Mouse (Mus musculus) testis, adult 2 months (tissue): ENCODE data around the gene Zfp37. TPM values are rescaled to one million over a fixed set of nuclear protein-coding genes. Genes with fewer than 3 reads are reported as not detected.
"Not testable (repeated sequence)": the region's sequence is repeated elsewhere in the genome, so short reads cannot be mapped to it uniquely, and the experiment has no call there.

ENCODE experiments used
- H3K27ac ChIP-seq: fragments of 200-500 bp; 2 replicates; pipeline ENCODE4 v1.5.1; 2012; ENCODE audit warnings: low read depth, low read length; ENCODE audit not compliant: control insufficient read depth, insufficient read depth
- H3K27me3 ChIP-seq: fragments of 200-500 bp; 2 replicates; pipeline ENCODE4 v1.6.1; 2012; ENCODE audit warnings: mild to moderate bottlenecking, low read length, moderate library complexity; ENCODE audit not compliant: control insufficient read depth, insufficient read depth
- H3K36me3 ChIP-seq: fragments of 200-500 bp; 2 replicates; pipeline ENCODE4 v1.6.1; 2012; ENCODE audit warnings: mild to moderate bottlenecking, low read length; ENCODE audit not compliant: control insufficient read depth, insufficient read depth
- H3K4me1 ChIP-seq: fragments of 200-500 bp; 2 replicates; pipeline ENCODE4 v1.6.1; 2012; ENCODE audit warnings: low read length; ENCODE audit not compliant: control insufficient read depth, insufficient read depth
- H3K4me3 ChIP-seq: fragments of 200-500 bp; 2 replicates; pipeline ENCODE4 v1.5.1; 2012; ENCODE audit warnings: low read depth, mild to moderate bottlenecking, low read length, moderate library complexity, mixed read lengths; ENCODE audit not compliant: control insufficient read depth
- CTCF ChIP-seq: fragments of 200-500 bp; IDR thresholded peaks from 2 replicates; pipeline ENCODE4 v1.5.1; 2012; ENCODE audit warnings: low read depth, mild to moderate bottlenecking, inconsistent platforms, low read length, moderate library complexity; ENCODE audit not compliant: control insufficient read depth, insufficient read depth, insufficient replicate concordance
- POLR2A ChIP-seq: fragments of 200-500 bp; IDR thresholded peaks from 2 replicates; pipeline ENCODE4 v1.6.1; 2012; ENCODE audit warnings: low read depth, mild to moderate bottlenecking, inconsistent platforms, low read length, moderate library complexity; ENCODE audit not compliant: control insufficient read depth
- polyA plus RNA-seq: library from polyadenylated mRNA; depleted of rRNA; stranded (reverse); fragments of >200 nt; gene quantifications from 2 replicates; pipeline ENCODE4 v1.2.3, GENCODE M21; 2012; rRNA removed

Zfp37 gene
- polyA plus RNA-seq, 1 experiment, result 59.1 TPM

GRCm38 (mm10) chr4:62174471-62174870 lies 56.4 kb downstream of the Zfp37 start:
- no peak overlapping the region for H3K27ac ChIP-seq
- H3K4me1 ChIP-seq, result no peaks in the 10 kb centered on the region
- TF ChIP-seq POLR2A (no peak), CTCF (no peak)
- H3K4me3 ChIP-seq, result no peak overlapping the region
- no peaks in the 10 kb centered on the region for H3K27me3 ChIP-seq
- H3K36me3 ChIP-seq, result no peaks in the 10 kb centered on the region

DNA sequence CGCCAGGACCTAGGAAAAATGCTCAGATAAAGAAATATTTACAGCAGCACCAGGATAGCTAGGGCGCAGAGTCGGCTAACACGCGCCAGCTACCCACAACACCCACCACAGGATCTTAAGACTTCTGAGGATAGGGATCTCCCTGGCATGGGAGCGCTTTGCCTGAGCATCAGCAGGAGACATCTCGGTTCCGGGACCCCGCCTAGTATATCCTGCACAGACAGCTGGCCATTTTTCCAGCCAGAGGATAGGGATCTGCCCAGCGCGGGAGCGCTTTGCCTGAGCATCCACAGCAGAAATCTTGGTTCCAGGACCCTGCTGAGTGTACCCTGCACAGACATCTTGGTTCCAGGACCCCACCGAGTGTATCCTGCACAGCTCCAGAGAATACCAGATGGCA lies 63.2 kb downstream of the Zfp37 start:
- H3K36me3 ChIP-seq, H3K27me3 ChIP-seq, H3K4me1 ChIP-seq: not testable (repeated sequence)

GRCm38 (mm10) chr4:62158401-62158800 lies 72.4 kb downstream of the Zfp37 start:
- TF ChIP-seq POLR2A (no peak), CTCF (no peak)

More for the DNA sequence above, 63.2 kb downstream of the Zfp37 start:
- H3K4me3 ChIP-seq, H3K27ac ChIP-seq: not testable (repeated sequence)

DNA sequence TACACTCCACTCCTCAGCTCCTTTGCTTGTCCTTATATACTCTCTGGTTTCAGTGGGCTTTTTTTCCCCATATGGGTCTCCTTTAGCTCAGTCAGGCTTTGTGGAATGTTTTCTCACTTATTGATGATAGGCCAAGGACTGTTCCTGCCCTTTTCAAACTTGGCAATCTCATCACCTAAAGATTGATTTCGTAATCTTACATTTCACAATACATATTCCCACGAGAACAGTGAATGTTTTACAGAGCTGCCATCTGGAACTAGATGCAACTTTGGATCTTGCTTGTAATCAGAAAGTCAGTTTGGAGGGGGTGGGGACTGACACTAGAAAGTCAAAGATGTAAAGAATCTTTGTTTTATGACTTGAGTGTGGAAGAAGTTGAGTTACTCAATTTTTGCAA lies 80.0 kb downstream of the Zfp37 start, which contains the start of gene Mup21:
TSS of gene Mup21 (minus strand) at position 53 of the 400 bp plus-strand sequence.
- H3K36me3 ChIP-seq, result no peaks in the 10 kb centered on the region
- TF ChIP-seq POLR2A (no peak), CTCF (no peak)
- no peak within 1 kb of the TSS for H3K27ac ChIP-seq
- no peak within 1 kb of the TSS for H3K4me3 ChIP-seq
- H3K4me1 ChIP-seq, result no peaks in the 10 kb centered on the region
- no peaks in the 10 kb centered on the region for H3K27me3 ChIP-seq

More at GRCm38 (mm10) chr4:62158401-62158800, 72.4 kb downstream of the Zfp37 start:
- Histone ChIP-seq H3K36me3 (no peaks in the 10 kb centered on the region), H3K4me3 (no peak overlapping the region), H3K27ac (no peak overlapping the region), H3K27me3 (no peaks in the 10 kb centered on the region), H3K4me1 (no peaks in the 10 kb centered on the region)

Other genes with a start within 250 kb of the Zfp37 start
- gene Mup20, start 176.9 kb downstream of the Zfp37 start, polyA plus RNA-seq, result not detected in 2 replicates
- gene Mup3, start 143.7 kb downstream of the Zfp37 start, polyA plus RNA-seq, result not detected in 2 replicates
- not detected in 2 replicates for gene Mup21, start 80.2 kb downstream of the Zfp37 start, polyA plus RNA-seq
- 35.2 and 35.6 TPM in 2 replicates for gene Slc31a2, start 31.5 kb upstream of the Zfp37 start, polyA plus RNA-seq
- gene Fkbp15, start 129.5 kb upstream of the Zfp37 start, polyA plus RNA-seq, result 6.1 and 6.5 TPM in 2 replicates
- 14.4 and 18.1 TPM in 2 replicates for gene Slc31a1, start 129.7 kb upstream of the Zfp37 start, polyA plus RNA-seq
- gene Cdc26, start 177.6 kb upstream of the Zfp37 start, polyA plus RNA-seq, result 16.0 and 19.2 TPM in 2 replicates
- 9.2 and 9.6 TPM in 2 replicates for gene Prpf4, start 177.8 kb upstream of the Zfp37 start, polyA plus RNA-seq
- 4.2 and 4.3 TPM in 2 replicates for gene Rnf183, start 204.2 kb upstream of the Zfp37 start, polyA plus RNA-seq
- gene Wdr31, start 239.8 kb upstream of the Zfp37 start, polyA plus RNA-seq, result 202 and 208 TPM in 2 replicates
- 443 and 501 TPM in 2 replicates for gene Bspry, start 249.0 kb upstream of the Zfp37 start, polyA plus RNA-seq